Mouse (Mus musculus) kidney, embryonic 15.5 days (tissue): ENCODE measurements around the gene Hbb-bt. TPM values are rescaled to one million over a fixed set of nuclear protein-coding genes. Genes with fewer than 3 reads are reported as not detected.
"Not testable (repeated sequence)": the region's sequence is repeated elsewhere in the genome, so short reads cannot be mapped to it uniquely, and the experiment has no call there.

Source experiments
- ATAC-seq: fragments of 200-750 bp; cut with Nextera tagmentation; replicated peaks from 2 replicates; pipeline ENCODE4 v1.8.0; 2017; ENCODE audit warnings: moderate TSS enrichment; ENCODE audit not compliant: low FRiP score
- H3K27ac ChIP-seq: fragments of 300-500 bp; sonication (generic); 2 replicates; pipeline ENCODE4 v1.5.1; 2015; ENCODE audit warnings: mild to moderate bottlenecking, inconsistent platforms
- H3K27me3 ChIP-seq: fragments of 300-500 bp; sonication (generic); 2 replicates; pipeline ENCODE4 v1.6.1; 2015; ENCODE audit warnings: inconsistent platforms
- H3K36me3 ChIP-seq: fragments of 300-500 bp; sonication (generic); 2 replicates; pipeline ENCODE4 v1.6.1; 2015; ENCODE audit warnings: inconsistent platforms
- H3K4me1 ChIP-seq: fragments of 300-500 bp; sonication (generic); 2 replicates; pipeline ENCODE4 v1.6.1; 2015; ENCODE audit warnings: inconsistent platforms
- H3K4me2 ChIP-seq: fragments of 300-500 bp; sonication (generic); 2 replicates; pipeline ENCODE4 v1.6.1; 2015; ENCODE audit warnings: moderate library complexity, mild to moderate bottlenecking, inconsistent platforms
- H3K4me3 ChIP-seq: fragments of 300-500 bp; sonication (generic); replicated peaks from 2 replicates; pipeline ENCODE4 v1.5.1; 2015; ENCODE audit warnings: mild to moderate bottlenecking, inconsistent platforms
- H3K9ac ChIP-seq: fragments of 300-500 bp; sonication (generic); 2 replicates; pipeline ENCODE4 v1.6.1; 2015; ENCODE audit warnings: mild to moderate bottlenecking, inconsistent platforms
- H3K9me3 ChIP-seq: fragments of 300-500 bp; sonication (generic); replicated peaks from 2 replicates; pipeline ENCODE4 v1.6.1; 2016; ENCODE audit warnings: inconsistent platforms
- WGBS: fragments of 180-500 bp; shearing (Covaris S2); methylation state at CpG from one replicate; pipeline ENCODE4 v1.1.7; 2015; ENCODE audit warnings: mixed read lengths; 5-methylcytosine and 5-hydroxymethylcytosine counted together
- polyA plus RNA-seq: library from polyadenylated mRNA; unstranded; fragments of >200 nt; fragmentation: Nextera tagmentation; extraction: Ambion mirVana; gene quantifications from 2 replicates; pipeline ENCODE4 v1.2.1, GENCODE M21; 2015

The Hbb-bt gene
- 2,879 and 3,105 TPM in 2 replicates for polyA plus RNA-seq

DNA sequence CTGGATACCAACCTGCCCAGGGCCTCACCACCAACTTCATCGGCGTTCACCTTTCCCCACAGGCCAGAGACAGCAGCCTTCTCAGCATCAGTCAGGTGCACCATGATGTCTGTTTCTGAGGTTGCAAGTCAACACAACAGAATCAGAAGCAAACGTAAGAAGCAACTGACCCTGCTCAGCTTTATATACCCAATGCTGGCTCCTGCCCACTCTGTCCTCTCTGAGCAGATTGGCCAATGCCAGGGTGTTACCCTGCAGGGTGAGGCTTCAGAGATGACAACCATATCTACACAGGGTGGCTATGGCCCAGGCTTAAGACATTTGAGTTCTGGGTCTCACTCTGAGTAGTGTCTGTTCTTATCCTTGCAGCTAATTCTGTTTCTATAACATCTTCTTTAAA is at the start of gene Hbb-bt:
Gene Hbb-bt, minus strand, starts transcription at position 231 of the 400 bp plus-strand sequence.
- Histone ChIP-seq H3K36me3 (no peaks in the 10 kb centered on the region), H3K4me1 (no peaks in the 10 kb centered on the region), H3K9me3 (no peaks in the 10 kb centered on the region), H3K4me2 (no peak within 1 kb of the TSS), H3K4me3 (no peak within 1 kb of the TSS), H3K27me3 (no peaks in the 10 kb centered on the region), H3K9ac (no peak within 1 kb of the TSS), H3K27ac (no peak within 1 kb of the TSS)
- 88% methylated on average over 3 of the region's 3 CpGs for WGBS
- peak; percentile 88 for ATAC-seq

- Histone ChIP-seq H3K4me1 (no peaks in the 10 kb centered on the region), H3K4me2 (no peak overlapping the region), H3K27me3 (no peaks in the 10 kb centered on the region), H3K36me3 (no peaks in the 10 kb centered on the region), H3K27ac (no peak overlapping the region), H3K9me3 (no peaks in the 10 kb centered on the region), H3K9ac (no peak overlapping the region), H3K4me3 (no peak overlapping the region)
- WGBS = 80% methylated on average over 3 of the region's 3 CpGs
- no peak for ATAC-seq
Measured at GRCm38 (mm10) chr7:103861531-103861930, 47.7 kb upstream of the Hbb-bt start.

GRCm38 (mm10) chr7:103860855-103861254 is 47.1 kb upstream of the Hbb-bt start:
- H3K36me3 ChIP-seq = no peaks in the 10 kb centered on the region
- 45% methylated on average over 1 of the region's 1 CpGs for WGBS
- H3K4me3 ChIP-seq = no peak overlapping the region

DNA sequence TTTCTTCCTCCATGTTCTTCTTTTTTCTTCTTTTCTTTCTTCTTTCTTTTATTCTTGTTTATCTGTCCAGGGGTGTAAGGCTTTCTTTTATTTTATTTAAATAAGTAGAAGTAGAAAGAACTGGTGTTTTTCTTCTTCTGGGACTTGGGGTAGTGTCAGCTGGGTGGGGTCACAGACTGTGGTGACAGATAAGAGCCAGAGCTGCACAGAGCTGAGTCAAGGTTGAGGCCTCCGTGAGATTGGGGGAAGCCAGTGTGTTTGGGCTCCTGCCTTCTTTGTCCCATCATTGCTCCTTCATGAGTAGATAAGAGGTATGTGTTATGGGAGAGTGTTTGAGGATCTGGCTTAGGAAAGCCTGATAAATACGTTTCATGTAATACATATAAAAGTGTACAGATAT is 45.3 kb upstream of the Hbb-bt start:
- no peak overlapping the region for H3K4me3 ChIP-seq
- H3K27me3 ChIP-seq = no peaks in the 10 kb centered on the region
- no peak overlapping the region for H3K27ac ChIP-seq
- no peak overlapping the region for H3K4me2 ChIP-seq
- H3K9ac ChIP-seq = no peak overlapping the region
- no peaks in the 10 kb centered on the region for H3K4me1 ChIP-seq
- WGBS = 63% methylated on average over 2 of the region's 2 CpGs
- ATAC-seq = peak; percentile 91
- no peaks in the 10 kb centered on the region for H3K36me3 ChIP-seq
- H3K9me3 ChIP-seq = no peaks in the 10 kb centered on the region

More at GRCm38 (mm10) chr7:103860855-103861254, 47.1 kb upstream of the Hbb-bt start:
- no peak overlapping the region for H3K4me2 ChIP-seq
- ATAC-seq = peak; percentile 82
- no peaks in the 10 kb centered on the region for H3K4me1 ChIP-seq
- H3K9ac ChIP-seq = no peak overlapping the region
- H3K9me3 ChIP-seq = no peaks in the 10 kb centered on the region
- H3K27me3 ChIP-seq = no peaks in the 10 kb centered on the region
- H3K27ac ChIP-seq = no peak overlapping the region

- Histone ChIP-seq H3K4me3 (no peak overlapping the region), H3K4me1 (no peaks in the 10 kb centered on the region), H3K27me3 (no peaks in the 10 kb centered on the region), H3K4me2 (no peak overlapping the region), H3K36me3 (no peaks in the 10 kb centered on the region), H3K9me3 (no peaks in the 10 kb centered on the region), H3K27ac (no peak overlapping the region), H3K9ac (no peak overlapping the region)
- 72% methylated on average over 1 of the region's 1 CpGs for WGBS
- no peak for ATAC-seq
Measured at GRCm38 (mm10) chr7:103854669-103855068, 40.9 kb upstream of the Hbb-bt start.

DNA sequence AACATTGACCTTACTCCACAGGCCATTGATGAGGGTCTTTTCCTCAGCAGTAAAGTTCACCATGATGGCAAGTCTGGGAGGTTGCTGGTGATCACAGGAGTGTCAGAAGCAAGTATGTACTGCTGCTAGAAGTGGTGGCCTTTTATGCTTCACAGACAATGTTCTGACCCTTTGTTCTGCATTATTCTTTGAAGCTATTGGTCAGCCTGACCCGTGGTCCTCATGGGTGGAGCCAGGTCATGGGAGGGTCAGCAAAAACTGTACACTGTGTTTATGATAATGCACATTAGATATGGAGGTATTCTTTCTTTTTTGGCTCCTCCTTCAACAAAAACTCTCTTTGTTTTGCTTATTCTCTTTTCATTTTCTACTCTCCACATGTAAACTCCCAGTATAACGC is 39.3 kb upstream of the Hbb-bt start, which contains the start of gene Hbb-y:
Gene Hbb-y, minus strand, starts transcription at position 127 of the 400 bp plus-strand sequence.
- H3K4me2 ChIP-seq = no peak within 1 kb of the TSS
- ATAC-seq = no peak

DNA sequence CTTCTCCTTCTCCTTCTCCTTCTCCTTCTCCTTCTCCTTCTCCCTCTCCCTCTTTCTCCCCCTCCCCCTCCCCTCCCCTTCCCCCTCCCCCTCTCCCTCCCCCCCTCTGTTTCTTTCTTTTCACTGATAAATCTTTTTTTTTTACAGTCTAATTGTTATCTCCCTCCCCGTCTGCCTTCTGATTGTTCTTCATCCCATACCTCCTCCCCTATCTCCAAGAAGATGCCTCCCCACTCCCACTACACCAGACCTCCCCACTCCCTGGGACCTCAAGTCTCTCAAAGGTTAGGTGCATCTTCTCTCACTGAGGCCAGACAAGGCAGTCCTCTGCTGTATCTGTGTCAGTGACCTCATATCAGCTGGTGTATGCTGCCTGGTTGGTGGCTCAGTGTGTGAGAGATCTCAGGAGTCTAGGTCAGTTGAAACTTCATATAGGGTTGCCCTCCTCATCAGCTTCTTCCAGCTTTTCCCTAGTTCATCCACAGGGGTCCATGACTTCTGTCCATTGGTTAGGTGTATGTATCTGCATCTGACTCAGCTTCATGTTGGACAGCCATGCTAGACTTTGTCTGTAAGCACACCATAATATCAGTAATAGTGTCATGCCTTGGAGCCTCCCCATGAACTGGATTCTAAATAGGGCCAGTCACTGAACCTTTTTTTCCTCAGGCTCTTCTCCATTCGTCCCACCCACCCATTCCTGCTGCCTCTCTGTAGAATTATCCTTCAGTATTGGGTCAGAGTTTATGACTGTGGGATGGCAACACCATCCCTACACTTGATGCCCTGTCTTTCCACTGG is 30.9 kb upstream of the Hbb-bt start:
- no peaks in the 10 kb centered on the region for H3K36me3 ChIP-seq
- H3K27ac ChIP-seq = no peak overlapping the region
- WGBS = 76% methylated on average over 2 of the region's 2 CpGs
- no peaks in the 10 kb centered on the region for H3K4me1 ChIP-seq
- no peak overlapping the region for H3K4me2 ChIP-seq
- H3K9me3 ChIP-seq = no peaks in the 10 kb centered on the region
- no peaks in the 10 kb centered on the region for H3K27me3 ChIP-seq
- no peak for ATAC-seq
- no peak overlapping the region for H3K4me3 ChIP-seq
- H3K9ac ChIP-seq = no peak overlapping the region

More for the DNA sequence above, 39.3 kb upstream of the Hbb-bt start, which contains the start of gene Hbb-y:
- H3K27me3 ChIP-seq = no peaks in the 10 kb centered on the region
- H3K4me3 ChIP-seq = no peak within 1 kb of the TSS
- no peak within 1 kb of the TSS for H3K27ac ChIP-seq
- H3K9ac ChIP-seq = no peak within 1 kb of the TSS
- H3K4me1 ChIP-seq = no peaks in the 10 kb centered on the region
- no peaks in the 10 kb centered on the region for H3K36me3 ChIP-seq
- WGBS = 72% methylated on average over 2 of the region's 2 CpGs
- H3K9me3 ChIP-seq = no peaks in the 10 kb centered on the region

DNA sequence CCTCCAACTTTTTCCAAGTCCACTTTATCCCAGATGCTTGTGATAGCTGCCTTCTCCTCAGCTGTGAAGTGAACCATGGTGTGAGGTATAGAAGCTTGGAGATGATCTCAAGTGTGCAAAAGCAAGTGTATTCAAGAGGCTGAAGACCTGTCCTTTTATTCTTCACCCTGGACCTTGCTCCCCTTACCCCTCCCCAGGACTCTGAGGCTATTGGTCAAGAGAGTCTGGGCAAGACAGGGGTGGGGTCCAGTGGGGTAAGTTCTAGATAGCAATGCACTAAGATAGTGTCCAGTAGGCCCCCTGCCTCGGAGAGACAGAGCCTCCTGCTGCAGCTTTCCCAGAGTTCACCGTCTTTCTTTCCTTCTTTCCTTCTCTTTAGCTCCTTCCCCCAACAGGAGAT is 29.2 kb upstream of the Hbb-bt start, which contains the start of gene Hbb-bh1:
Gene Hbb-bh1, minus strand, starts transcription at position 131 of the 400 bp plus-strand sequence.
- no peak within 1 kb of the TSS for H3K4me3 ChIP-seq
- no peaks in the 10 kb centered on the region for H3K4me1 ChIP-seq
- no peak within 1 kb of the TSS for H3K4me2 ChIP-seq
- no peaks in the 10 kb centered on the region for H3K36me3 ChIP-seq
- H3K27ac ChIP-seq = no peak within 1 kb of the TSS
- H3K9ac ChIP-seq = no peak within 1 kb of the TSS
- no peak for ATAC-seq
- no peaks in the 10 kb centered on the region for H3K9me3 ChIP-seq
- WGBS = 81% methylated on average over 2 of the region's 2 CpGs
- no peaks in the 10 kb centered on the region for H3K27me3 ChIP-seq

- Histone ChIP-seq H3K9me3 (no peaks in the 10 kb centered on the region), H3K27ac (no peak within 1 kb of the TSS), H3K4me3 (no peak within 1 kb of the TSS), H3K36me3 (no peaks in the 10 kb centered on the region), H3K4me1 (no peaks in the 10 kb centered on the region), H3K9ac (no peak within 1 kb of the TSS), H3K27me3 (no peaks in the 10 kb centered on the region), H3K4me2 (no peak within 1 kb of the TSS)
- WGBS = 77% methylated on average over 3 of the region's 3 CpGs
- no peak for ATAC-seq
Measured at GRCm38 (mm10) chr7:103840268-103840667, 26.5 kb upstream of the Hbb-bt start, which contains the start of gene Hbb-bh2. Gene Hbb-bh2, minus strand, starts transcription at chr7:103840520.

- Histone ChIP-seq H3K4me1 (no peaks in the 10 kb centered on the region), H3K4me2 (no peak within 1 kb of the TSS), H3K4me3 (no peak within 1 kb of the TSS), H3K9me3 (no peaks in the 10 kb centered on the region), H3K9ac (no peak within 1 kb of the TSS), H3K27me3 (no peaks in the 10 kb centered on the region), H3K27ac (no peak within 1 kb of the TSS), H3K36me3 (no peaks in the 10 kb centered on the region)
- WGBS = 93% methylated on average over 4 of the region's 4 CpGs
- peak; percentile 85 for ATAC-seq
Measured at GRCm38 (mm10) chr7:103827808-103828207, 14.0 kb upstream of the Hbb-bt start, which contains the start of gene Hbb-bs. Gene Hbb-bs, minus strand, starts transcription at chr7:103828096.

GRCm38 (mm10) chr7:103827139-103827538 is 13.3 kb upstream of the Hbb-bt start:
- not testable (repeated sequence) for H3K36me3 ChIP-seq, ATAC-seq, H3K27me3 ChIP-seq, H3K4me2 ChIP-seq, H3K4me3 ChIP-seq, H3K9me3 ChIP-seq, H3K4me1 ChIP-seq, H3K9ac ChIP-seq, H3K27ac ChIP-seq
- WGBS = no CpG with 5 or more reads among the region's 2 CpGs

- no peaks in the 10 kb centered on the region for H3K9me3 ChIP-seq
- 58% methylated on average over 3 of the region's 3 CpGs for WGBS
- no peaks in the 10 kb centered on the region for H3K36me3 ChIP-seq
- H3K27me3 ChIP-seq = no peaks in the 10 kb centered on the region
- no peak overlapping the region for H3K9ac ChIP-seq
- no peak overlapping the region for H3K27ac ChIP-seq
- no peak overlapping the region for H3K4me2 ChIP-seq
- H3K4me1 ChIP-seq = no peaks in the 10 kb centered on the region
- peak; percentile 66 for ATAC-seq
- no peak overlapping the region for H3K4me3 ChIP-seq
Measured at GRCm38 (mm10) chr7:103826255-103826887, 12.6 kb upstream of the Hbb-bt start.
